Mouse (Mus musculus) lung, adult 2 months (tissue): ENCODE results near the gene Rufy4.

ENCODE experiments used
- CTCF ChIP-seq: fragments of 200-500 bp; IDR thresholded peaks from 2 replicates; pipeline ENCODE4 v1.5.1; 2011; ENCODE audit warnings: mild to moderate bottlenecking, low read length, control low read depth; ENCODE audit not compliant: insufficient read depth
- POLR2A ChIP-seq: fragments of 200-500 bp; IDR thresholded peaks from 2 replicates; pipeline ENCODE4 v1.6.1; 2011; ENCODE audit warnings: low read depth, mild to moderate bottlenecking, control low read depth, low read length, borderline replicate concordance; ENCODE audit errors: extremely low read depth

GRCm38 (mm10) chr1:74105660-74106059 is 19.7 kb upstream of the Rufy4 start:
- TF ChIP-seq CTCF, result no peak
- TF ChIP-seq POLR2A, result no peak
